Mouse (Mus musculus) cerebellum, adult 11 months (tissue): ENCODE results near the gene Ren1.

Source experiments
- DNase-seq: peaks from one replicate; pipeline ENCODE4 v3.0.0; 2022

The Ren1 gene

DNA sequence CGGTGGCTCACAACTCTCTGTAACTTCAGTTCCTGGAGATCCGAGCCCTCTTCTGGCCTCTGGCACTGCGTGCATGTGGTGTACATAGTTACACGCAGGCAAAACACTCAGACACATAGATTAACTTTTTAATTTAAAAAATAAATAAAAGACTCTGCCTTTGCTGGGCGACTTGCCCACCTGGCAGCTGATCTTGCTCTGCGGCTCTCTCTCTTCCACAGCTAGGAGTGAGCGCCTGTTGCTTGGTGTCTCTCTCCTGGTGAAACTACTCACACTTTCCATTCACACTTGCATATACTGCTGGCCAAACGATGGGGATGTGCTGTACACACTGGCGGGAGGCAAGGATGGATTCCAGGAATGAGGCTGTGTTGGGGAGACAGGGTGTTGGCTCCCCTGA, 3.8 kb upstream of the Ren1 start:
- no peak for DNase-seq

DNA sequence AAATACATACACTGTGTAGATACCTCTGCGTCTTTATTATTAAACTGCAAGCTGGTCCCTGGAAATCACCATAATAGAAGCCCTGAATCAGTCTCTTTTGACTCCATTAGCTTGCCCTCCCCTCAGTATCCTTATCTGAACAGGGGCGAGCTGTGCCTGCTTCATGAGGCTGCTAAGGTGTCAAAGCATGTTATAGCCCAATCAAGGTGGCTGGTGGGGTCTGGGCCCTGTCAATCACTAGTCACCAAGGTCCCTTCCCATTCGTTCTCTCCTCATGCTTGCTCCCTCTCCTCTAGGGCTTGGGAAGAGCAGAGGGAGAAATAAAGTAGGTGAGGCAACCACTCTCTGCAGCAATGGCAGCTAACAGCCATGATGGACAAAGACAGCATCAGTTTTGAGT, 3.1 kb upstream of the Ren1 start:
- DNase-seq: no peak

DNA sequence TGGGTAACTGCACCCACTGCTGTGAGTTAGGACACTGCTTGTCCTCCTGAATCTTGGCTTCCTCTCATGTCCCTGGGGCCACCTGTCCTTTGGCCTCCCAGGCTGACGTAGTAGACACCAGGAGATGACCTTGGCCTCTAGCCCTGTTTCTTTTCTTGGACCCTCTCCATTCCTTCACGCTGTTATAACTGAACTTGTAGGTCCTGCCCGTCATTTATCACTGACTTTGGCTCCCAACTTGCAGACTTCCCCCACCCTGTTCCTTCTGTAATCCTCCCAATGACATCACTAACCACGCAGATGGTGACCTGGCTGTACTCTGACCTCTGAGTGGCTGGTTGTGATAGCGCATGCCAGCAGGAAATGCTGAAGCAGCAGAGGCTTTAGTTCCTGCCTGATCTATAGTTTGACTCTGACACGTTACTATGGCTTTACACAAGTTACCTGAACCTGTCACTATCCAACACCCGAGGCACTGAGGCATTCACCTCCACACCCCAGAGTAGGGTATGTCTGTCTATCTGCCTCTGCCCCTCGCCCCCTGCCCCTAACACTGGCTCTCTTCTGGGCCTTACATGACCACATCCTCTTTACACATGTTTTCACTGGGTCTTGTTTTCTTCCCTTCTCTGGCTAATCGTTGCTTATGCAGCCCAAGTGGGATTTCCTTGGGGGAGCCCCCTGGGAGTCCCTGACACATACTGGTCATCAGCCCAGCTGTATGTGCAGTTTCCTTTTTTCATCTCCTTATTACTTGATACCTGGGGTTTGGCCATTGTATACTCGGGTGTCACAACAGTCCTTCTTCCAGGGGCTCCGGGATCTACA, 2.4 kb upstream of the Ren1 start:
- no peak for DNase-seq

DNA sequence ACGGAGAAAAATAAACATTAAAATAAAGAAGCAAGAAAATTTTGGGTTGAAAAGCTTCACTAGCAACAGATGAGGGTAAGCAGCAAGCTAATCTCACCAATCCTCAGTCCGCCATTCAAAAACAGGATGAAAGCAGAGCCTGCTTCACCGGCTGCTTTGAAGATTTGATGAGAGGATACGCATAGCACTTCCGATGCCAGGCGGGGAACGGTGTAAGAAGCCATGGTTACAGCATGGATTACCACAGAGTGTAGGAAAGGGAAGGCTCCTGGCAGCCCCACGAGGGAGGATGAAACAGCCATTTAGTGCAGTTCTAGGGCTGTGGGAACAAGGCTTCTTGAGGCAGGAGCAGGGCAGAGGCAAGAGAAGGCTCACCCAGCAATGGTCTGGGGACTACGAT, 1.5 kb downstream of the Ren1 start:
- DNase-seq: no peak

DNA sequence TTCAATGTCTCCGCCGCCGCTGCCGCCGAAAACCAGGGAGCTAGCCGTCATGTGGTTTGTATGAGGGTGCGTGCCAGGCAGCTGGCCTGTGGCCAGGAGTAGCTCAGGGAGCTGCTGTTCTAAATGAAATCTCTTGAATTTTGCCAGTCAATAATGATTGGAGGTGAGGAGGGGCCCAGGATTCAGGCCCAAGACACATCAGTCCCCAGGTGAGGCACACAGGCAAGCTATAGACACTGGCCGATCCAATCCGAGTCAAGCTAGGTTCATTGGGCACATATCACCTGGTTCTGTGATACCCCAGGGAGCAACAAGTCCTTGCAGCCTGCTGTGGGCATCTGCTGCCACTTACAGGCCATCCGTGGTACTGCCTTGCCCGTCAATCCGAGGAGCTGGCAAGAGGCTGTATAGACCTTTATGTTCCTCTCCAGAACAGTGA, 3.1 kb downstream of the Ren1 start:
- DNase-seq: peak; percentile 70

DNA sequence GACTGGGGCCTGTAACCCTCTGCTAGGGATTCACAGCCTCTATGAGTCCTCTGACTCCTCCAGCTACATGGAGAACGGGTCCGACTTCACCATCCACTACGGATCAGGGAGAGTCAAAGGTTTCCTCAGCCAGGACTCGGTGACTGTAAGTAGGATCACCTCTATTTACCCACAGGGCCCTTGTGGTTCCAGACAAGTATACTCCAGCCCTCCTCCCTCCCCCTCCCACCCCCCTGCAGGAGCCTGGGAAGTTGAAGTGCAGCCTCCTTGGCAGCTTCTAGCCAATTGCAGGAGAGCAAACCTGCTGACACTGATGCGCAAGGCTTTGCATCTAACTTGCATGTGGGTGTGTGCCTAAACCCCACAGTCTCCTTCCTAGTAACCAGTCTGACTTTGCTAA, 5.2 kb downstream of the Ren1 start:
- no peak for DNase-seq

DNA sequence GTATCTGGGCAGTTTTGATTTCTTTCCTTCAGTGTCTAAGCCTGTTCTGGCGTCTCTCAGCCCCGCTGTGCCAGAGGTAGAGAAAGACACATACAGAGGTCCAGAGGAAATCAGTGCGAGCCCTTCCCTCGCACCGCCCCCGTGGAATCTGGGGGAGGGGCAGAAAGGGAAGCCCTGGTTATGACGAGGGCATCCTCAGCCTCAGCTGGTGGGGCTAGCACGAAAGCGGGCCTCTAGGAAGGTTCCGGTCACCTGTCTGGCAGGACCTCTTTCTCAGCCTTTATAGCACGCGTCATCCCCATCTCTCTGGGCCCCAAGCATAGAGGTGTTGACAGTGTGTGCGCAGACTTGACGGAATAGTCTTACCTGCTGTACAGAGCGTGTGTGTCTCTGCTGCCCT, 5.6 kb downstream of the Ren1 start:
- DNase-seq: no peak

DNA sequence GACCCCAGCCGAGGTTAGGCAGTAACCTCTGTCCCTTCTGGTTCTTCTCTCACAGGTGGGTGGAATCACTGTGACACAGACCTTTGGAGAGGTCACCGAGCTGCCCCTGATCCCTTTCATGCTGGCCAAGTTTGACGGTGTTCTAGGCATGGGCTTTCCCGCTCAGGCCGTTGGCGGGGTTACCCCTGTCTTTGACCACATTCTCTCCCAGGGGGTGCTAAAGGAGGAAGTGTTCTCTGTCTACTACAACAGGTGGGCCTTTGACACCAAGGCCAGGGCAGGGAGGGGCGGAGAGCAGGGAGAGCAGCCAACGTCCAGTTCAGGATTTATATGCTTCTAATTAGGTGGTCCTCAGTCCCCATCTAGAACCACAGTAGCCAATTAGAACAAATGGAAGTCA, 6.0 kb downstream of the Ren1 start:
- DNase-seq: no peak

DNA sequence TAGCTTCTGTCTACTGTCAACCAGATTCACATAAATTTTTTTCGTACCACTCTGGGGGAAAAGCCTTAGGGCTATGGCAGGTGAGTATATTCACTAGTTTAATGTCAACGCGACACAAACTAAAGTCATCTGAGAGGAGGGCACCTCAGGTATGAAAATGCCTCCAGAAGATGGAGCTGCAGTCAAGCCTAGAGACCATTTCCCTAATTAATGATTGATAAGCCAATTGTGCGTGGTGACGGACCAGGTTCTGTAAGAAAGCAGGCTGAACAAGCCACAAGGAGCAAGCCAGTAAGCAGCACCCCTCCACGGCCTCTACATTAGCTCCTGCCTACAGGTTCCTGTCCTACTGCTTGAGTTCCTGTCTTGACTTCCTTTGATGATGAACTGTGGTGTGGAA, 10.7 kb downstream of the Ren1 start:
- DNase-seq: no peak

DNA sequence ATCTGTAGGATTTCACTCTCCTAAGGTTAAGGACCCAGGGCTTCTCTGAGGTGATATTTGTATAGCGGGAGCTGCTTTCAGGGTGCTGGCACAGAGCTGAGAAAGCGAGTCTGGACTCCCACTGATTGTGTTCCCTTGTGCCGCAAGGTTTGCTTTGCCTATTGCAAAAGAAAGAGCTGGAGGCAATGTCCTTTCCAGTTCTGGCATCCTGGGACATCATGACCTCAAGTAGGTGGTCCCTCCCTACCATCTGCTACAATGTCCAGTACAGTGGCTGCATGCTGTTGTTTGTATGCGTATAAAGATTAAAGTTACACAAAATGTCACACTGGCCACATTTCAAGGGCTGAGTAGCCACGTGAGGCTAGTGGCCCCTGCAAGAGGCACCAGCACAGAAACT, 11.8 kb downstream of the Ren1 start:
- no peak for DNase-seq

DNA sequence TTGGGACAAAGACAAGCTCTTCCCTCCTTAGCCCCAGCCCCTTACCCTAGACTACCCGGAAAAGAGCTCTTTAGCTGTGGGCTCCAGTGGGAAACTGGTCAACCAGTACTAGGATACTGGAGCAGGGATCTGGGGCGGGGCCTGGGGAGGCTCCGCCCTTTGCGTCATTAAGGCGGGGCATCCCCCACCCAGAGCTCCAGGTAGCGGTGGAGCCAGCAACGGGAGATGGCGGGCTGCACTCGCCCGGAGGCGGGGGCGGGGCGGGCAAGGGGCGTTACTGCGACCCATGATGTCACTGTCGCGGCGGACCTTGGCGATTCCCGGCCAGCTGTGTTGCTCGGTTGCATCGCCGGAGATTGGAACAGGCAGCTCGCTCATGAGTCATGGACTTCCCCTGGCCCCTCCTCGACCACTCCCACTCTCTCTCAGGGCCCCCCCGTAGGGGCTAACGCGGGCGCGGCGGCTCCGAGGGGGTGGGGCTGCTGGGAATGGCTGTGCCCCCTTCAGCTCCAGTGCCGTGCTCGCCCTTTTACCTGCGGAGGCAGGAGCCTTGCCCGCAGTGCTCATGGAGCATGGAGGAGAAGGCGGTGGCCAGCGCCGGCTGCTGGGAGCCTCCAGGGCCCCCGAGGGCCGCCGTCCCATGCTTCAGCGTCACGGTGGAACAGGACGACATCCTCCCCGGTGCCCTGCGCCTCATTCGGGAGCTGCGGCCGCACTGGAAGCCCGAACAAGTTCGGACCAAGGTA, 13.1 kb downstream of the Ren1 start, which contains the start of gene Etnk2:
Gene Etnk2 (plus strand): TSS at position 297 of the 746 bp plus-strand sequence.
- DNase-seq: peak; percentile 34

DNA sequence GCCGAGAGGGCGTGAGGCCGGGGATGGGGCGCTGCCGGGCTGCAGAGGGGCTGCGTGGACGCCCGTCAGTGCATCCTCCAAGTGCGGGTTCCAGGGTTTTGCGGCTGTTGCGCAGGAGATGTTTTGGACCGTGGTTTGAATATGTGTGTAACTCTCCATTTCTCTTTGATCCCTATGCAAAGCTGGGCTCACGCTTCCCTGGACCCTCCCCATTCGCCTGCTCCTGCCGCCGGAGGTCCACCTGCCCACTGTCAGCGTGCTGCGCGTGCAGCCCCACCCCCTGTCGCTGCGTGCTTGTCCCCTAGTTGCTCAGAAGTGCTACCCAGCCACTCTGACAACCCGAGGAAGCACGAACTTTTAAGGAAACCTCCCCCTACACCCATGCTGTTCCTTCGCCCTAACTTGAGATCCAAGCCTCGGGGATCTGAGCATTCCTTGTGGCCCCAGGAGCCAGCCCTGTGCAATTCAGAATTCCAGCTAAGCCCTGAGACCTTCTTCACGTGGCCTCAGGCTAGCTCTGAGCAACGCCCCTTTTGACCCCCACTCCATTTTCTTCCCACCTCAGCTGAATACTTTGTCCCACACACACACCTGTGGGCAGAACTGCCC, 13.8 kb downstream of the Ren1 start:
- DNase-seq: no peak

DNA sequence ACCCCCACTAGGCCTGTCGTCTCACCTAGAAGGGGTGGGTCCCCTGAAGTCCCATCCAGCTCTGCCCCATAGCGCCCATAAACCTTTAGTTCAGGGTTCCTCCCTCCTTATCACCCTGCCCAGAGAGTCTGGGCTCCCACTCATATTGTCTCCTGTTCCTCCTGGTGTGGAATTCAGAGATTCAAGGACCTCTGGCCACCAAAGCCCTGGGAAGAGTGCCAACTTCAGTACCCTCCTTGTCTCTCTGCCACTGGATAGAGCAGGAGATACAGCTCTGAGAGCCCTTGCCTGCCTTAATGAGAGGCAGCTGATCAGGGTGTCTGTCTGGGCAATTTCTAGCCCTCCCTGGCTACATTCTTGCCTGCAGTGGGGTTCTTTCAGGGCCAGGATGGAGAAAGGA, 14.6 kb downstream of the Ren1 start:
- no peak for DNase-seq

DNA sequence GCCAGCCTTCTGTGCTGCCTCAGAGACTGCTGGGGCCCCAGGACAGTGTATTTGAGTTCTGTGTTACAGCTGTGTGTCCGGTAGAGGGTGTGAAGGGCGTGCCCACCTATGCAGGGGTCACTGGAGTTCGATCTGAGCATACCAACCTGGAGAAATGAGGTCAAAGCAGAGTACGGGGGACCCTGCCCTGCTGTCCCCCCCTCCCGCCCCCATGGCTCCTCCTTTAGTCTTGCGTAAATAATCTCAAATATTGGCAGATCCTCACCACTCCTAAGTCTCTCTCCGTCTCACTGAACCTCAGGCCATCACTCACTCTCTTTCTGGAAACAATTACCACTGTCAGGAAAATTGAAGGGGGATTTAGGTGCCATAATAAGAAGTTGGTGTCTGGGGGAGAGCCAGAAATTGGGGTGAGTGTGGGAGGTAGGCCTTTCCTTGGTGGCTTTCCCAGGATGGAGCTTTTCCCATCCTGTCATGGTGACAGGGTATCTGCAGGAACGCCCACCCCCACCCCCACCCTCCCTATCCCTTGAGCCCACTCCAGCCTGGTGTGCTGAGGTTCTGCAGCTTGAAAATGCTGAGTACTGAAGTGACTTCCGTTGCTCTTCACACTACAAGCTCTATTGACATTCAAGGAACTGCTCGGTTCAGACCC, 16.8 kb downstream of the Ren1 start:
- DNase-seq: no peak

DNA sequence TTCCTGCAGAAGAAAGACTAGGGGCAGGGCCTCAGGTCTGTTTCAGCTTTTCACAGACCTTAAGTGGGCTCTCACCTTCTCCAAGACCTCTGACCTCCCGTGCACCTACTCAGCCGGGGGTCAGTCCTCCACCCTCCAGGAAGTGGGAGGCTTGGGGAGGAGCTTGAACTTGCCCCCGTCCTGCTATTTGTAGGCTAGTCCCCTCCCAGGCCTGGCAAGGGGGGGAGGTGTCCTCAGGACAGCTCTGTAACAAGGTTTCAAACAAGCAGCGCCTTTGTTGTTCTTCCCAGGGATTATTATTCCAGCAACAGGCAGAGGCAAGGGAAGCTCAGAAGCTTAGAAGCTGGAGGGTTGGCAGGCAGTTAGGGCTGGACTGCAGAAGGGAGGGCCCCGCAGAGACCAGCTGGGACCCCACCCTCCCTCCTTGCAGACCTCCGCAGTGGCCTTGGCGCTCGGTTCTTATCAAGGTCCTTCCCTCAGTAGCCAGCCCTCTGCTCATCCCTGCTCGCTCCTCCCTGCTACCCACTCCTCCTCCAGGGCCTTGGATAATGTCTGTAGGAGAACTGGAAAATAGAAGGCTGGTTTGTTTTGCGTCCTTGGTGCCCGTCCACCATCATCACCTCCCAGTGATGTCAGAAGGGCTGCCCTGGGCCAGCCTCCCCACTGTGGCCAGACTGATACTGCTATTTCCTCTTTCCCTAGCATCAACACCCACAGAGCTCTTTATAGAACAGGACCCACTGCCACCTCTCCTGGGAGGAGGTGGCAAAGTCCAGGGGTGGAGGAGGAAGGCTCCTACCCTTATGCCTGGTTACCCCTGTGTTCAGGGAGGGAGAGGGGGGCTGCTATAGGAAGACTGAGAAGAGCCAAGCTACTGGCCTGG, 17.5 kb downstream of the Ren1 start:
- DNase-seq: no peak

DNA sequence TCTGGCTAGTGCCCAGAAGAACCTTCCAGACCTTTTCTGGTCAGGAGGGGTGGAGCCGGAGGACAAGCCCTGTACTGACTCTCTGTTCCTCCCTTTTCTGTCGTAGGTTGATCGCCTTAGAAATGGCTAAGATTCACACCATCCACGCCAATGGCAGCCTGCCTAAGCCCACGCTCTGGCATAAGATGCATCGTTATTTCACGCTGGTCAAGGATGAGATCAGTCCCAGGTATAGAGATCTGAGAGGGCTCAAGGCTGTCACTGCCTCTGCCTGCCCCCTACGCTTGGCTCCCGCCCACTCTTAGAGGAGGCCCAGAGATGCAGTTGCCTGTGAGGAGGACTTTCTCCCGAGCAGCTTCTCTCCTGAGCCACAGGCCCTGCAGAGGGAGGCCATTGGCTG, 18.3 kb downstream of the Ren1 start:
- no peak for DNase-seq

DNA sequence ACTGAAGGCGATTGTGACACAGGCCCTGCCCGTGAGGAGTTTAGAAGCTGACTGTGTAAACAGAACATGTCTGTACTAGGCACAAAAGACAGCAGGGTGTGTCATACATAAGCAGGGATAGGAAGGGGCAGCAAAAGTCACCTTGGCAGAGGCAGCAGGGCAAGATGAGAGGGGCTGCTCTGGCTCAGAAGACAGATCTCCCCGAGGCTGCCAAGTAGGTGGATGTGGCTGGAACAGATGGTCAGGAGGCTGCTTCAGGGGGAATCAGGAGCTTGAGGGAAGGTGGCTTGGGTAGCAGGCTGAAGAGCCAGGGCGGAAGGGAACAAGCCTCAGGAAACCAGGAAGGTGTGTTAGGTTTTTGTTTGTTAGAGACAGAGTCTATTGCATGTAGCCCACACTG, 20.0 kb downstream of the Ren1 start:
- no peak for DNase-seq

DNA sequence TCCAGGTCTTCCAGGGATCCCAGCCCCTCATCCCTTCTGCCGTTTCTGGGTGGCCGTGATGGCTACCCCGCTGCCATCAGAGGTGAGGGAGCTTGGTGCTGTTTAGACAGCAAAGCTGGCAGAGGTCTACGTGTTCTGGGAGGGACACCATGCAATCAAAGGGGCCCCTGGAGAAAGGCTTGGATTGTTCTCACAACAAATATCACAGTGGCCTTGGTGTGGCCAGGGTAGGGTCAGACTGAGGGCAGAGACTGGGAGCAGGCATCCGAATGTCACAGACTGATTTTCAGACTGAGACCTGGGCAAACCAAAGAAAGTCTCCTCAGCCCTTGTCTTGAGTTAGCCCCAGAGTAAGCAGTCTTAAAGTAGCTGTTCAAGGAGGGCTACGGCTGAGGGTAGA, 21.1 kb downstream of the Ren1 start:
- DNase-seq: no peak

DNA sequence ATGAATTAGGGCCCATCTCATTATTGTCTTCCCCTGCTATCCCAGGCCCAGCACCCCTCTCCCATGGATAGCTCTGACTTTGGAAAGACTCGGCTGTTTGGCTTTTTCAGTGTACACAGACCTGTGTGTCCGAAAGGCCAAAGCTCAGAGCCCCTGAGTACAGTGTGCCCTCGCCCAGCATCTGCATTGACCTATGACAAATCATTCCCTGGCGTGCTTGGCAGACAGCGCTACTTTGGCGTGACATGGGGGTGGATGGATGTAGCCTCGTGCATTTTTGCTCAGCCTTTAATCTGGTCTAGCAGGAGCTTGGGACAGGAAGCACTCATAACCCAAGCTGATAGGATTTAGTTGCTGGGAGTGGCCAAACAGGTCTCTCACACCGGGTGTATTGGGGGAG, 21.8 kb downstream of the Ren1 start:
- no peak for DNase-seq

DNA sequence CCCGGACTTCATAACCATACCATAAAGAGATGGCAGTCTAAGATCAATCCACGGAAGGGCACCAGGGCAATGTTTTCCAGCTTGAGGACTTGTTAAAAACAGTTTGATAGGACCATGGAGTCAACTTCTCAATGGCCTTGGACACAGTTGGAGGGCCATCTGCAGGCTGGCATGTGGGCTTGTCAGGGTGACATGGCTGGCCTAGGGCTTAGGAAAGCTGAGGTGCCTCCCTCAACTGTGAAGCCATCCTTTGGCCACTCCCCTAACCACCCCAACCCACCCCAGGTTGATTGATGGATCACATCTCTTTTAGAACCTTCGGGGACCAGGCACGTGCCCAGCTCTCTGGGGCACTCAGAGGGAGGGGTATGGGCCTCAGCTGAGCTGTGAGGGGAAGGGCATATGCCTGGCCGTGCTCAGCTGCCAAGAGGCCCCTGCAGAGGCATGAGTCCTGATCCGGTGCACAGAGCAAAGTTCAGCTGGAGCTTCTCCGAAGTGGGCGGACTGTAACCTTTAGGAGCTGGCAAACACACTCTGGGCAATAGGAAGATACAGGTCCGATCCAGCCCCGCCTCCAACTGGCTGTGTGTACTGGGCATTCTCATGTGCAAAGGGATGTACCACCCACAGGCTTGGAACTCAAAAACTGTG, 25.5 kb downstream of the Ren1 start:
- no peak for DNase-seq

DNA sequence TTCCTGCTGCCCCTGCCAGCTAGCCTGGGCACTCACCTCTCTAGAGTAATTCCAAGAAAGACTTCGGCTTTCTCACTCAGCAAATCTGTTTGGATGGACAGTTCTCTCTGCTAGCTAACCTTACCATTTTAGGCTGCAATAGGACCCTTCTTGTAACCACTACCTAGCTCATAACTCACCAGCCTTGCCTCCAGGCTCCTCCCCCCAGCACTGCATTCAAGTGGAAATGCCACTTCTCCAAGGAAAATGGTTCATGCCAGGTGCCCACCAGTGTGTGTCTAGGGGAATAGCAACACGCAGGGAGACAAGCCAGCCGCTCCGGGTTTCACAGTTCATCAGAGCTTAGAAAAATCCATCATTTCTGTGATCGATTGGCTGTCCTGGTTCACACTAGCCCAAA, 27.2 kb downstream of the Ren1 start:
- no peak for DNase-seq
